Mouse (Mus musculus) activated CD4-positive, CD25-positive, alpha-beta regulatory T cell, adult 4 months (primary cell): ENCODE data around the gene Sergef. TPM values are rescaled to one million over a fixed set of nuclear protein-coding genes. Genes with fewer than 3 reads are reported as not detected.

Source experiments
- ATAC-seq: one replicate; pipeline ENCODE4 v1.8.0; 2017
- polyA plus RNA-seq, 2 experiments: library from polyadenylated mRNA; unstranded; fragments of 100-300 nt; shearing (Covaris generic); gene quantifications; one replicate each; pipeline ENCODE4 v1.2.1; 2017

Sergef gene
- polyA plus RNA-seq, 2 experiments from 2014 or later: 17.9 to 18.3 TPM

- ATAC-seq: no peak
These were observed 147.4 kb downstream of the Sergef start for GRCm38 (mm10) chr7:46492134-46492678.

GRCm38 (mm10) chr7:46487354-46487753, 152.3 kb downstream of the Sergef start:
- no peak for ATAC-seq

DNA sequence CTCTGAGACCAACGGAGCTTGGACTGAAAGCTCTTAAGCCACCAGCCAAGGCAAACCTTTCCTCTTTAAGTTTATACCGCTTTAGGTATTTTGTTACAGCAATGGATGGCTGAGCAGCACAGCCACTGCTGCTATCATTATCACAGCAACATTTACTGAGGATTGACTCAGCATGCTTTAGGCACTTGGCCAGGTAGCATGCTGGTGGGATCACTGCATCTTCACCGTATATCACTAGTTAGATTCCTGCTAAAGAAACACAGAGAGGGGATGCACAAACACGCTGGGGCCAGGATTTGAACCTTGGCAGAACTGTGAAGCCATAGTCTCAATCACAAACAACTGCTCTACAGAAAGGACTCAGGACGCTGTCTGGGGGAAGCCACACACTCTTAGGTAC, 152.8 kb downstream of the Sergef start:
- no peak for ATAC-seq

GRCm38 (mm10) chr7:46484223-46484622, 155.4 kb downstream of the Sergef start:
- ATAC-seq: no peak

GRCm38 (mm10) chr7:46483050-46483449, 156.6 kb downstream of the Sergef start:
- no peak for ATAC-seq

GRCm38 (mm10) chr7:46482099-46482531, 157.5 kb downstream of the Sergef start:
- no peak for ATAC-seq

DNA sequence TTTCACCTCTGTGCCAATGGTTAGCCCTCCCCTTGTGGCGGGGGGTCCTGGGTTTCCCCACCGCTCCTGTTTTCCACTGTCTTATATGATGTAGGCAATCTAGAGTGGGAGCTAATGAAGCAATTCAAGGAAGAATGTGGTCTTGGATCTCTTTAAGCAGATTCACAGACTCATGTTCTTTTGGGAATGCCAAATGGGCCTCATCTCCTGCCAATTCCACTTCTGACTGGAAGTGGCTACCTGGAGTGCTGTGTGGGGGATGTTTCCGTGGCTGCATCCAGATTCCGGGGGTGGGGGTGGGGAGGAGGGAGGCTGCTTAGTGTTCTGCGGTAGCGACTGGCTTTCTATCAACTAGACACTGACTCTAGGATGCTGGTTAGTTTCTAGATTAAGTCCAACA, 159.8 kb downstream of the Sergef start:
- ATAC-seq: no peak

DNA sequence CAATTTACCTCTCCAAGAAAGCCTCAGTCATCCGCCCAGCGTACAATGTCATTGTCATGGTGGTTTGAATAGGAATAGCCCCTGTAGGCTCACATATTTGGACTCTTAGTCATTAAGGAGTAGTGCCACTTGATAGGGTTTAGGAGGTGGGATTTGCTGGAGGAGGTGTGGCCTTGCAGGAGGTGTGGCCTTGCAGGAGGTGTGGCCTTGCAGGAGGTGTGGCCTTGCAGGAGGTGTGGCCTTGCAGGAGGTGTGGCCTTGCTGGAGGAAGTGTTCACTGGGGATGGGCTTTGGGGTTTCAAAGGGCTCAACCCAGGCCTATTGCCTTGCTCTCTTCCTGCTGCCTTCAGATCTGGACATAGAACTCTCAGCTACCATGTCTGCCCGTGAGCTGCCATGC, 162.2 kb downstream of the Sergef start:
- no peak for ATAC-seq

DNA sequence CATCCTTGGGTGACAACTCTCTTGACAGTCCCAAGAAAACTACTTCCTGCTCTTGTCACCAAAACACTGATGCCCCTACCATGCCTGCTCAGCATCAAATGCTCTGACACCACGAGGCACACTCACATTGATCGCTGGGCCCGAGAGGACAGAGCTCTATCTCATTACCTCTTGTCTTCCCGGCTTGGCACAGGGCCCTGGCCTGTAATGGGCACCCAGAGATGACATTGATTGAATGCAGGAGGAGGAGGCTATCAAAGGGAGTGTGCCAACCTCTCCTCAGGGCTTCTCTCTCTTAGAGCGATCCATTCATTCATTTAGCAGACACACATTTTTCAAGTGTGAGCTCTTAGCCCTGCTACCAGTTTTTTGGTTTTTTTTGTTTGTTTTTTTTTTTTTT, 164.1 kb downstream of the Sergef start:
- ATAC-seq: no peak

GRCm38 (mm10) chr7:46473141-46473540, 166.5 kb downstream of the Sergef start:
- no peak for ATAC-seq

- no peak for ATAC-seq
These were observed 168.4 kb downstream of the Sergef start for GRCm38 (mm10) chr7:46471054-46471737.

- ATAC-seq: no peak
These were observed 170.1 kb downstream of the Sergef start for GRCm38 (mm10) chr7:46469542-46469941.

GRCm38 (mm10) chr7:46466422-46466981, 173.1 kb downstream of the Sergef start:
- no peak for ATAC-seq

DNA sequence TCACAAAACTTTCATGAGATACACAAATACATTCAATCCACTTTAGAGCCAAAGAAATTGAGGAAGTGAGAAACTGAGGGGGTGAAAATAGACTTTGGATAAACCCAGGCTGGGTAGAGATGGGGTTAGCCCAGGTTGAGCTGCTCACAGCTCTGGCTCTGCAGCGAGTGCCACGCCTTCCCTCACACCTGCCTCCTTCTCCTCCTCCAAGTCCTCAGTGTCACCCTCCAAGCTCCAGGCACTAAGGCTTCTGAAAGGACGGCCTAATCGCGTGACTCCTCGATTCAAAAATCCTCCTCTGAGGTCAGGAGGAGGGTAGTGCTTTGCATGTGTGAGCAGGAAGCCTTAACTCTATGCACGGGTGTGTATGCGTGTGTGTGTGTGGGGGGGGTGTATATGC, 176.5 kb downstream of the Sergef start:
- no peak for ATAC-seq

GRCm38 (mm10) chr7:46462287-46462686, 177.3 kb downstream of the Sergef start:
- no peak for ATAC-seq

- ATAC-seq: no peak
These were observed 179.9 kb downstream of the Sergef start for GRCm38 (mm10) chr7:46459605-46460245.

- no peak for ATAC-seq
These were observed 180.4 kb downstream of the Sergef start for GRCm38 (mm10) chr7:46459200-46459599.

GRCm38 (mm10) chr7:46457889-46458288, 181.7 kb downstream of the Sergef start:
- no peak for ATAC-seq

GRCm38 (mm10) chr7:46453930-46454679, 185.5 kb downstream of the Sergef start:
- ATAC-seq: no peak

DNA sequence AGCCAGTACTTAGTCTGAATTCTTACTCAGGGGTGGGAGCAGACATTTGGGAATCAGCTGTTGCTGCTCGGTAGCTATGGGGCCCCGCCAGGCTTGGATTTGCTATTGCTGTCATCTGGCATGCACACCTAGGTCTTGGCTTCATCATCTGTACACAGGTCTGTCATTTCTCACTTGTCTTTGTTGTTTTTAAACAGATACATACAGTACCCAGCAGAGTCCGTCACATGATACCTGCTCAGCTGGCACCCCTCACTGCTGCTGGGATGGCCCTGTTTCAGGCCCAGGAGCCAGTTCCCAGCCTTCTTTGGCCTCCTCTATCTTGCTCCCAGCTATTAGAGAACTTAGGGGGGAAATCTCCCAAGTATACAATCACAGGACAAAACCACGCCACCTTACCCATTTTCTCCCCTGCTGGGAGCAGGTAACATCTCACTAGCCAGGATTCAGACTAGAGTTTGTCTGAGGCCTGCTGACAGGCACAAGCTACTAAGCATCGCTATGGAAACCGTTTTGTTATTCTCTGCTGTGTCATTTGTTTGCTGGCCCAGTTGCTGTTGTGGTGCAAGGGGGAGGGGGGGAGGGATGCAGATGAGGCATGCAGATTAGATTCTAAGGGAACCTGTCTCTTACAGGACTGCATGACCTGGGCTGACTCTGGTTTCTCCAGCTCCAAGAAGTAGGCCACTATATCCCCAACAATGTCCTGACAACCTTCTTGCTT, 190.5 kb downstream of the Sergef start:
- ATAC-seq: no peak

DNA sequence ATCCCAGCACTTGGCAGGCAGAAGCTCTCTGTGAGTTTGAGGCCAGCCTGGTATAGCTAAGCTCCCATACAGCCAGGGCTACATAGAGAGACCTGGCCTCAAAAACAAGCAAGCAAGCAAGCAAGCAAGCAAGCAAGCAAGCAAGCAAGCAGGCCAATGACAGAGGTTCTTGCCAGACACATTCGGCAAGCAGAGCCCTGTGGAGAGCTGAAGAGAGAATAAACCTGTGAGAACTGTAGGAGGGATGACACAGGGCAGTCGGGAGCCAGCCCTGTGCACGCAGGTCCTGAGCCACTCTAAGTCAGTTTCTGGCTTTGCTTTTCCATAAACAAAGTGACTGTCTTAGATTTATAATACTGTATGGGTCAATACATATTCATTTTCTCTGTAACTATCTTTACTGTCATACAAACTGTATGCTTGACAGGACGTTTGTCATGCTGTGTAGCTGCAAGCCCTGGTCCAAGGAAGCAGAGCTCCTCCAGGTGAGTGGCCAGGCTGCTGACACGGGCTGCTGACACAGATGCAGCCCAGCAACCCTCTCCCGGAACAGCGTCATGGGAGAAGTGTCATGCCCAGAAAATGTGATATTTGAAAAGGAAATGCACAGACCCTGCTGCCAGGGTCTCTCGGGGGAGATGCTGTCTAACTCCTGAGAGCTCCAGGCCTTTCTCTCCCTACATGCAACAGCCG, 192.0 kb downstream of the Sergef start:
- ATAC-seq: no peak

- no peak for ATAC-seq
These were observed 193.7 kb downstream of the Sergef start for GRCm38 (mm10) chr7:46445896-46446295.
